Mouse (Mus musculus): ENCODE measurements around the gene Gm29797. TPM values are rescaled to one million over a fixed set of nuclear protein-coding genes. Genes with fewer than 3 reads are reported as not detected.
A peak's percentile ranks its signal among the peaks of the same experiment; 100 is the strongest.

Gene Gm29797
- polyA plus RNA-seq, 1 experiment = not detected

GRCm38 (mm10) chr2:181677755-181678098 lies 20.9 kb downstream of the Gm29797 start:
- Histone ChIP-seq H3K4me3 (replicated peaks) (no peak overlapping the region), H3K9me3 (ENCODE audit: control insufficient read depth, low read length) (no peaks in the 10 kb centered on the region), H3K4me1 (ENCODE audit: control insufficient read depth) (peaks cover 21% of the 10 kb centered on the region), H3K27me3 (ENCODE audit: control insufficient read depth) (peaks cover 54% of the 10 kb centered on the region), H3K36me3 (ENCODE audit: control insufficient read depth) (no peaks in the 10 kb centered on the region)
- TF ChIP-seq TAL1 (IDR thresholded peaks at IDR 0.05; ENCODE audit: low read length) = no peak
- no peak for TF ChIP-seq GATA1 (IDR thresholded peaks at IDR 0.05; ENCODE audit: low read length)

GRCm38 (mm10) chr2:181678780-181679179 lies 21.9 kb downstream of the Gm29797 start:
- TF ChIP-seq TAL1 (IDR thresholded peaks at IDR 0.05; ENCODE audit: low read length) (no peak), GATA1 (IDR thresholded peaks at IDR 0.05; ENCODE audit: low read length) (no peak)
- no peaks in the 10 kb centered on the region for H3K36me3 ChIP-seq (ENCODE audit: control insufficient read depth)
- H3K4me3 ChIP-seq (replicated peaks) = no peak overlapping the region
- H3K9me3 ChIP-seq (ENCODE audit: control insufficient read depth, low read length) = no peaks in the 10 kb centered on the region
- peaks cover 43% of the 10 kb centered on the region for H3K27me3 ChIP-seq (ENCODE audit: control insufficient read depth)
- H3K4me1 ChIP-seq (ENCODE audit: control insufficient read depth) = peaks cover 21% of the 10 kb centered on the region

DNA sequence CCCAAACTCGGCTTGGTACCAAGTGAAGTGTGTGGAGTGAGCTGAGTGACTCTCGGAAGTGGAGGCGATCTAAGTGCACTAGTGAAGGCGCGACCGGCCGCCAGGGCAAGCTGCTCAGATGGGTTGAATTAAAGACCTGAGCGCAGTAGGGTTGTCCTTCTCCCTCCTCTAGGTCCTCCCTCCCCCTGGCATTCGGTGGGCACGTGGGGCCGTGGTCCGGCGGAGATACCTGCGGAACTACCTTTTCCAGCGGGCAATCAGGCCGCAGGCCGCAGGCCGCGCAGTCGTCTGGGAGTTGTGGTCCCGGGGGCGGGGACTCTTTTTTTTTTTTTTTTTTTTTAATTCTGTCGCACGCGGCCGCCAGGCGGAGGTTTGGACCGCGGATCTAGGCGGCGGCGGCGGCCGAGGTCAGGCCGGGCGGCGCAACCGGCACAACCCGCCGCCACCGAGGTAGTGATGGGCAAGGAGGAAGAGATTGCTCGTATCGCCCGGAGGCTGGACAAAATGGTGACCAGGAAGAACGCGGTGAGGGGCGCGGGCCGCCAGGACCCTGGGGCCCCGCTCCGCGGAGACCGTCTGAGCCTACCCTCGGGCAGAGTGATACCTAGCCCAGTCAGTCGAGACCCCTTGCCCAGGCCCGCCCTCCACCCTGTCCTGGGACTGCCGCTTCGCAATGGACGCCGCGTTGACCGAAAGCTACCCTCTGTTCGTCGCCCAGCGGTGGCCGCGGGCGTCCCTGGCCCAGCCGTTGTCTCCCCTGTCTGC lies 23.3 kb downstream of the Gm29797 start, which contains the start of gene Tcea2:
Tcea2 (plus strand) TSS at position 360 of the 765 bp plus-strand sequence.
- peaks cover 32% of the 10 kb centered on the region for H3K27me3 ChIP-seq (ENCODE audit: control insufficient read depth)
- no peaks in the 10 kb centered on the region for H3K9me3 ChIP-seq (ENCODE audit: control insufficient read depth, low read length)
- H3K4me1 ChIP-seq (ENCODE audit: control insufficient read depth) = peaks cover 21% of the 10 kb centered on the region
- TF ChIP-seq GATA1 (IDR thresholded peaks at IDR 0.05; ENCODE audit: low read length) = no peak
- no peak for TF ChIP-seq TAL1 (IDR thresholded peaks at IDR 0.05; ENCODE audit: low read length)
- no peaks in the 10 kb centered on the region for H3K36me3 ChIP-seq (ENCODE audit: control insufficient read depth)
- H3K4me3 ChIP-seq (replicated peaks) = peak within 1 kb of the TSS; percentile 61

DNA sequence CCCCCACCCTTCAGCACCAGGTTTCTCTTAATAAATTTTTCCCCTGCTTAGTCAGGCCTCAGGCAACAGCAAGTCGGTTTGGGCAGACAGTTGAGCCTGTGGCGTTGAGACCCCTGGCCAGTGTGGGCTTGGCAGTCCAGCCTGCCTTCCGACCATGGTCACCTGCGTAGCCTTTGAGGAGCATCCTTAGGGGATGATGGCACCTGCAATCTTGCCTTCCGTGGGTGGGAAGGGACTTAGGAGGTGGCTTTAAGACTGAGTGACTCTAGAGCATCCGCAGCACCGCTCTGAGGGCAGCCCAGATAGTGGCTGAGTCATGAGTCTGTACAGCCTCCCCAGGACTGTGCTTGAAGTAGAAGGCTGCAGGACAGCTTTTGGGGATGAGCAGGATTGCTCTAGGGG lies 23.9 kb downstream of the Gm29797 start:
- no peak for TF ChIP-seq TAL1 (IDR thresholded peaks at IDR 0.05; ENCODE audit: low read length)
- TF ChIP-seq GATA1 (IDR thresholded peaks at IDR 0.05; ENCODE audit: low read length) = no peak
- peaks cover 26% of the 10 kb centered on the region for H3K27me3 ChIP-seq (ENCODE audit: control insufficient read depth)

GRCm38 (mm10) chr2:181681978-181682377 lies 25.1 kb downstream of the Gm29797 start:
- peaks cover 24% of the 10 kb centered on the region for H3K27me3 ChIP-seq (ENCODE audit: control insufficient read depth)
- TF ChIP-seq GATA1 (IDR thresholded peaks at IDR 0.05; ENCODE audit: low read length) (no peak), TAL1 (IDR thresholded peaks at IDR 0.05; ENCODE audit: low read length) (no peak)

More for the DNA sequence above, 23.9 kb downstream of the Gm29797 start:
- H3K9me3 ChIP-seq (ENCODE audit: control insufficient read depth, low read length) = no peaks in the 10 kb centered on the region
- no peaks in the 10 kb centered on the region for H3K36me3 ChIP-seq (ENCODE audit: control insufficient read depth)
- H3K4me1 ChIP-seq (ENCODE audit: control insufficient read depth) = peaks cover 16% of the 10 kb centered on the region
- peak overlapping the region; percentile 61 for H3K4me3 ChIP-seq (replicated peaks)

DNA sequence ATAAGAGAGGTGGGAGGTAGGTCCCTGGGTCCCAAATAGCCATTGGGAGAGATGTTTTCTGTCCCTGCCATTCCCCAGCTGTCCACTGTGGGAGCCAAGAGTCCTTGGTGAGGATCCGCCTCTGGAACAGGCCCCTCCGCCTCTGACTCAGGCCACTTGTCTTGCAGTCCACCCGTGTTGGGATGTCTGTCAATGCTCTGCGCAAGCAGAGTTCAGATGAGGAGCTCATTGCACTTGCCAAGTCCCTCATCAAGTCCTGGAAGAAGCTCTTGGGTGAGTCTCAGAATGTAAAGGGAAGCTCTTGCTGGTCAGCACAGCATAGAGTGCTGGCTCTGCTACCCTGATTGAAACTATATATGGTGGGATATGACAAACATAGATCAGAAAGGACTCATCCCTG lies 26.5 kb downstream of the Gm29797 start:
- no peaks in the 10 kb centered on the region for H3K9me3 ChIP-seq (ENCODE audit: control insufficient read depth, low read length)
- H3K4me3 ChIP-seq (replicated peaks) = no peak overlapping the region
- TF ChIP-seq TAL1 (IDR thresholded peaks at IDR 0.05; ENCODE audit: low read length) (no peak), GATA1 (IDR thresholded peaks at IDR 0.05; ENCODE audit: low read length) (no peak)
- no peaks in the 10 kb centered on the region; the same call in 1 of the 2 replicates for H3K36me3 ChIP-seq (ENCODE audit: control insufficient read depth)
- peaks cover 15% of the 10 kb centered on the region for H3K4me1 ChIP-seq (ENCODE audit: control insufficient read depth)
- peaks cover 21% of the 10 kb centered on the region for H3K27me3 ChIP-seq (ENCODE audit: control insufficient read depth)

More at GRCm38 (mm10) chr2:181681978-181682377, 25.1 kb downstream of the Gm29797 start:
- H3K4me3 ChIP-seq (replicated peaks) = no peak overlapping the region
- H3K9me3 ChIP-seq (ENCODE audit: control insufficient read depth, low read length) = no peaks in the 10 kb centered on the region
- no peaks in the 10 kb centered on the region; the same call in 1 of the 2 replicates for H3K36me3 ChIP-seq (ENCODE audit: control insufficient read depth)
- H3K4me1 ChIP-seq (ENCODE audit: control insufficient read depth) = peaks cover 15% of the 10 kb centered on the region

- H3K27me3 ChIP-seq (ENCODE audit: control insufficient read depth) = peaks cover 20% of the 10 kb centered on the region
- H3K4me1 ChIP-seq (ENCODE audit: control insufficient read depth) = peaks cover 11% of the 10 kb centered on the region
- H3K4me3 ChIP-seq (replicated peaks) = no peak overlapping the region
- no peaks in the 10 kb centered on the region for H3K9me3 ChIP-seq (ENCODE audit: control insufficient read depth, low read length)
- TF ChIP-seq TAL1 (IDR thresholded peaks at IDR 0.05; ENCODE audit: low read length) (no peak), GATA1 (IDR thresholded peaks at IDR 0.05; ENCODE audit: low read length) (no peak)
- H3K36me3 ChIP-seq (ENCODE audit: control insufficient read depth) = peaks cover 4% of the 10 kb centered on the region; the same call in 1 of the 2 replicates
Observed at GRCm38 (mm10) chr2:181684713-181685112, 27.9 kb downstream of the Gm29797 start.

GRCm38 (mm10) chr2:181685686-181686085 lies 28.9 kb downstream of the Gm29797 start:
- peaks cover 4% of the 10 kb centered on the region; the same call in 1 of the 2 replicates for H3K36me3 ChIP-seq (ENCODE audit: control insufficient read depth)
- no peaks in the 10 kb centered on the region for H3K9me3 ChIP-seq (ENCODE audit: control insufficient read depth, low read length)
- TF ChIP-seq GATA1 (IDR thresholded peaks at IDR 0.05; ENCODE audit: low read length) = no peak
- no peak for TF ChIP-seq TAL1 (IDR thresholded peaks at IDR 0.05; ENCODE audit: low read length)
- peaks cover 10% of the 10 kb centered on the region for H3K27me3 ChIP-seq (ENCODE audit: control insufficient read depth)
- H3K4me3 ChIP-seq (replicated peaks) = no peak overlapping the region
- H3K4me1 ChIP-seq (ENCODE audit: control insufficient read depth) = peaks cover 2% of the 10 kb centered on the region

- peaks cover 4% of the 10 kb centered on the region for H3K27me3 ChIP-seq (ENCODE audit: control insufficient read depth)
- H3K36me3 ChIP-seq (ENCODE audit: control insufficient read depth) = peaks cover 4% of the 10 kb centered on the region; the same call in 1 of the 2 replicates
- no peak overlapping the region for H3K4me3 ChIP-seq (replicated peaks)
- H3K9me3 ChIP-seq (ENCODE audit: control insufficient read depth, low read length) = no peaks in the 10 kb centered on the region
- TF ChIP-seq GATA1 (IDR thresholded peaks at IDR 0.05; ENCODE audit: low read length) = no peak
- no peak for TF ChIP-seq TAL1 (IDR thresholded peaks at IDR 0.05; ENCODE audit: low read length)
- no peaks in the 10 kb centered on the region for H3K4me1 ChIP-seq (ENCODE audit: control insufficient read depth)
Observed at GRCm38 (mm10) chr2:181687586-181687985, 30.8 kb downstream of the Gm29797 start.
